Mouse (Mus musculus) hindbrain, embryonic 10.5 days (tissue): ENCODE data around the gene Map2. TPM values are rescaled to one million over a fixed set of nuclear protein-coding genes. Genes with fewer than 3 reads are reported as not detected.

Experiments used
- DNase-seq: peaks from one replicate; pipeline ENCODE4 v3.0.0-alpha.2; 2017; ENCODE audit warnings: low spot score
- H3K27ac ChIP-seq: fragments of 300-500 bp; sonication (generic); 2 replicates; pipeline ENCODE4 v1.5.1; 2016; ENCODE audit warnings: mild to moderate bottlenecking, moderate library complexity
- H3K27me3 ChIP-seq: fragments of 300-500 bp; sonication (generic); 2 replicates; pipeline ENCODE4 v1.6.1; 2016; ENCODE audit warnings: mild to moderate bottlenecking; ENCODE audit not compliant: poor library complexity, insufficient read depth, severe bottlenecking
- H3K36me3 ChIP-seq: fragments of 300-500 bp; sonication (generic); 2 replicates; pipeline ENCODE4 v1.6.1; 2016; ENCODE audit warnings: mild to moderate bottlenecking, moderate library complexity
- H3K4me1 ChIP-seq: fragments of 300-500 bp; sonication (generic); replicated peaks from 2 replicates; pipeline ENCODE4 v1.6.1; 2016; ENCODE audit warnings: mild to moderate bottlenecking
- H3K4me3 ChIP-seq: fragments of 300-500 bp; sonication (generic); 2 replicates; pipeline ENCODE4 v1.5.1; 2016; ENCODE audit warnings: mild to moderate bottlenecking, moderate library complexity
- H3K9me3 ChIP-seq: fragments of 300-500 bp; sonication (generic); 2 replicates; pipeline ENCODE4 v1.6.1; 2016; ENCODE audit warnings: mild to moderate bottlenecking, moderate library complexity
- WGBS: fragments of 180-500 bp; shearing (Covaris S2); methylation state at CpG from one replicate; pipeline ENCODE4 v1.1.7; 2016; 5-methylcytosine and 5-hydroxymethylcytosine counted together
- polyA plus RNA-seq: library from polyadenylated mRNA; unstranded; fragments of >200 nt; fragmentation: Nextera tagmentation; extraction: Ambion mirVana; gene quantifications from 2 replicates; pipeline ENCODE4 v1.2.1, GENCODE M21; 2016

Gene Map2
- polyA plus RNA-seq, 1 experiment from 2014 or later: 164 TPM

- 34% methylated on average over 10 of the region's 10 CpGs for WGBS
- DNase-seq: peak; percentile 60
- H3K27ac ChIP-seq: peak overlapping the region; percentile 86
Observed at GRCm38 (mm10) chr1:66386751-66387452, 211.8 kb downstream of the Map2 start.

GRCm38 (mm10) chr1:66388561-66388960 lies 213.5 kb downstream of the Map2 start:
- H3K36me3 ChIP-seq: no peaks in the 10 kb centered on the region
- H3K4me3 ChIP-seq: peak overlapping the region; percentile 29
- peak; percentile 28 for DNase-seq
- peaks cover 23% of the 10 kb centered on the region for H3K4me1 ChIP-seq
- 42% methylated on average over 8 of the region's 8 CpGs for WGBS
- H3K27ac ChIP-seq: peak overlapping the region; percentile 81
- H3K27me3 ChIP-seq: no peaks in the 10 kb centered on the region
- H3K9me3 ChIP-seq: no peaks in the 10 kb centered on the region

More at GRCm38 (mm10) chr1:66386751-66387452, 211.8 kb downstream of the Map2 start:
- Histone ChIP-seq H3K36me3 (no peaks in the 10 kb centered on the region), H3K9me3 (no peaks in the 10 kb centered on the region), H3K4me1 (peaks cover 23% of the 10 kb centered on the region), H3K27me3 (no peaks in the 10 kb centered on the region), H3K4me3 (peak overlapping the region; percentile 47)

DNA sequence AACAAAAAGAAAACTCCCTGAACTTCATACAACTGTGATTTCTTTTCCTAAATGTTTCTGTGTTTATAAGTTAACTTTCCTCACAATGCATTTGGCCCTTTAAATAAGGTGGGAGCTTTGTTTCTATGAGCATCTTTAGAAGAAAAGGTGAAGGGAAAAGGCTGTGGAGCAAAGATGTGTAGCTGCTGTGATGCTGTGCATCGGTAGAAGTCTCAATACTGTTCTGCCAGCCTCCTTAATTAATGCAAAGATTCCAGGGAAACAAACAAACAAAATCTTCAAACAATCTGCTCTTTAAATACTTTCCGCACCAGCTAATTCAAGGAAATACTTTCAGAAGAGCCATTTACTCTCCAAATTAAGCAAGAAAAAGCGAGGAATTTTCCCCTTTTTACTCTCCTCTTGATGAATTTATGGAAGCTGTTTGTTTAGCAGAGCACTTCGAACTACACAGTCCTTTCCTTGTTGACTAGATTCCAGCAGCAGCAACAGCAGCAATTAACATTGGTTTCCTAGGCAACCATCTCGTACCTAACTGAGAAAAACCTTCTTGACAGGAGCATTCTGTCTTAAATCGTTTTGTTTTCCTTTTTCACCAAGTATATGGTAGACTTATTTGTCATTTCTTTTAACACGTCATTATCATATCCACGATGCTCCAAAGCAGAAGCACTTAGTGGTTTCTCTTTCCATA lies 220.0 kb downstream of the Map2 start:
- Histone ChIP-seq H3K27ac (no peak overlapping the region; the same call in 1 of the 2 replicates), H3K27me3 (no peaks in the 10 kb centered on the region), H3K4me3 (no peak overlapping the region), H3K9me3 (no peaks in the 10 kb centered on the region), H3K4me1 (peaks cover 14% of the 10 kb centered on the region), H3K36me3 (peaks cover 5% of the 10 kb centered on the region; the same call in 1 of the 2 replicates)
- 57% methylated on average over 8 of the region's 8 CpGs for WGBS
- no peak for DNase-seq

DNA sequence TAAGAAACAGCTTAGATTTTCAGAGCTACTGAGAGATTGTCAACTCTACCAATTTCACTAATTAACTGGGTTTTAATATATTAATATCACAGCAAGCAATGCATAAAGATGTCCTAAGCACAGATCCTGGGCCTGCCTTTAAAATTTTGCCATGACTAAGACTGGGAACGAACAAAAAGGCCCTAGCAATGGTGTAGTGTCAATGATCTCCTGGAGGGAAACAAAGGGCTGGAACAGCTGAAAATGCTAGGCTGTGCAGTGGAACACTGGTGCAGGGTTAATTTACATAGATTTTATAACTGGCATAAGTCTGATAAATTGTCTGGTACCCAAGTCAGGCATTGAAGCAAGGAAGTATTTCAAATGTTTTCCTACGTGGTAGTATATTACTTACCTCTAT lies 220.8 kb downstream of the Map2 start:
- H3K4me1 ChIP-seq: peaks cover 14% of the 10 kb centered on the region
- H3K27ac ChIP-seq: no peak overlapping the region
- no peak overlapping the region for H3K4me3 ChIP-seq
- DNase-seq: no peak
- H3K36me3 ChIP-seq: peaks cover 5% of the 10 kb centered on the region; the same call in 1 of the 2 replicates
- H3K27me3 ChIP-seq: no peaks in the 10 kb centered on the region
- no peaks in the 10 kb centered on the region for H3K9me3 ChIP-seq
- WGBS: 70% methylated on average over 2 of the region's 2 CpGs

GRCm38 (mm10) chr1:66401902-66402301 lies 226.8 kb downstream of the Map2 start:
- Histone ChIP-seq H3K4me3 (no peak overlapping the region), H3K9me3 (no peaks in the 10 kb centered on the region), H3K4me1 (peaks cover 5% of the 10 kb centered on the region), H3K27ac (no peak overlapping the region), H3K27me3 (no peaks in the 10 kb centered on the region), H3K36me3 (peaks cover 30% of the 10 kb centered on the region; the same call in 1 of the 2 replicates)
- DNase-seq: no peak
- 33% methylated on average over 9 of the region's 9 CpGs for WGBS

GRCm38 (mm10) chr1:66407270-66407967 lies 232.3 kb downstream of the Map2 start:
- Histone ChIP-seq H3K36me3 (peaks cover 47% of the 10 kb centered on the region), H3K27me3 (no peaks in the 10 kb centered on the region), H3K4me3 (no peak overlapping the region), H3K9me3 (no peaks in the 10 kb centered on the region), H3K27ac (no peak overlapping the region), H3K4me1 (peaks cover 6% of the 10 kb centered on the region; the same call in 1 of the 2 replicates)
- WGBS: 51% methylated on average over 13 of the region's 13 CpGs
- DNase-seq: peak; percentile 23

- no peaks in the 10 kb centered on the region for H3K9me3 ChIP-seq
- no peak overlapping the region for H3K27ac ChIP-seq
- no peaks in the 10 kb centered on the region for H3K27me3 ChIP-seq
- H3K4me1 ChIP-seq: no peaks in the 10 kb centered on the region
- H3K4me3 ChIP-seq: no peak overlapping the region
- DNase-seq: no peak
- H3K36me3 ChIP-seq: peaks cover 52% of the 10 kb centered on the region
Observed at GRCm38 (mm10) chr1:66418360-66418759, 243.3 kb downstream of the Map2 start.

DNA sequence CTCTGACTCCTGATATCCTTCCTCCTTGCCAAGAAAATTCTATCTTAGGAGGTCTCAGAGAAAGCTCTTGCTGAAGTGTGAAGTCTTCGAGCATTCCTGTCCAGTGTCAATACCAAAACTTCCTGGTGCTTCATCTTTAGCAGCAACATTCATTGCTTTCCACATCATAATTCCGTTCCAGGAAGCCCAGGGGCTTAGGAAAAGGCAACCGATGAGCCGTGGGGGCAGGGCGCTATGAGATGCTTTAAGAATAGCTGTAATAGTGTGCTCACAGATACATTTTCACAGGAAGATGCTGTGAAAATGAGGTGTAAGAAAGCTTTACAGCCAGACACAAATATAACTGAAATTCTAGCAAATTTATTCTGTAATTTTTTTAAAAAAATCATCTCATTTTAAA lies 251.0 kb downstream of the Map2 start:
- H3K27me3 ChIP-seq: no peaks in the 10 kb centered on the region
- H3K4me3 ChIP-seq: no peak overlapping the region
- peaks cover 69% of the 10 kb centered on the region for H3K36me3 ChIP-seq
- WGBS: 89% methylated on average over 5 of the region's 5 CpGs
- H3K9me3 ChIP-seq: no peaks in the 10 kb centered on the region
- no peaks in the 10 kb centered on the region for H3K4me1 ChIP-seq
- no peak for DNase-seq
- no peak overlapping the region for H3K27ac ChIP-seq

DNA sequence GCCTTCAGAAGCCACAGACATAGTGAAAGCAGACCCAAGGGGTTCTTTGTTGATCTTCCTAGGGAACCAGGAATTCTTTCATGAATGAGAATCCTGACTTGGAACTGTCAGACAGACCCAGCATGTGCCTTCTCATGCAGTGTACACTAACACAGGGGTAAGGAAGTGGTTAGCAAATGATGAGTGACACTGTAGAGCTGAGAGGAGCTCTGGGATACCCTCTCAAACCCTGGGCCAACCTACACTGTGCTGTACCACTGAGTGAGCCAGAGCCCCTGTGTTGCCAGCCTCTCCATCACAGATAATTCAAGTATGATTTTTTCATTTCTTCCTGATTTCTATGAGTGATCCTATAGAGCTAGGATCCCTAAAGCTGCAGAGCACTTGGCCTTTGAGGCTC lies 255.9 kb downstream of the Map2 start:
- Histone ChIP-seq H3K36me3 (peaks cover 49% of the 10 kb centered on the region), H3K9me3 (no peaks in the 10 kb centered on the region), H3K27me3 (no peaks in the 10 kb centered on the region), H3K4me1 (no peaks in the 10 kb centered on the region), H3K4me3 (no peak overlapping the region), H3K27ac (no peak overlapping the region)
- DNase-seq: no peak

DNA sequence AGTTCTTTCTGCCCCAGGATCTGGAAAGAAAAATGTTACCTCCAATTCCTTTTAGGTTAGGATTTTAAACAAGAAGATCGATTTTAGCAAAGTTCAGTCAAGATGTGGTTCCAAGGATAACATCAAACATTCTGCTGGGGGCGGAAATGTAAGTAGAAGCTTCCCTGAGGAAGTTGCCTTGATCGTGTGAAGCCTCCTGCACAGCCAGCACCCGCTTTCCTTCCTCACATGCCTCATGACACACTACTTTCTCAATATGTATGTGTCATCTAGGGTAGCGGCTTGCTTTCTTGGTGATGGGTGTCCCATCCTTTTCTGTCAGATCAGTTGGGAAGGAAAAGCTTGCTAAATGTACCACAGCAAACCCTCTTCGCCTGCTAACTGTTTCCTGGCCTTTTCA lies 256.4 kb downstream of the Map2 start:
- Histone ChIP-seq H3K27me3 (no peaks in the 10 kb centered on the region), H3K27ac (no peak overlapping the region), H3K4me1 (no peaks in the 10 kb centered on the region), H3K36me3 (peaks cover 45% of the 10 kb centered on the region), H3K4me3 (no peak overlapping the region), H3K9me3 (no peaks in the 10 kb centered on the region)
- DNase-seq: no peak
- WGBS: 92% methylated on average over 6 of the region's 6 CpGs

DNA sequence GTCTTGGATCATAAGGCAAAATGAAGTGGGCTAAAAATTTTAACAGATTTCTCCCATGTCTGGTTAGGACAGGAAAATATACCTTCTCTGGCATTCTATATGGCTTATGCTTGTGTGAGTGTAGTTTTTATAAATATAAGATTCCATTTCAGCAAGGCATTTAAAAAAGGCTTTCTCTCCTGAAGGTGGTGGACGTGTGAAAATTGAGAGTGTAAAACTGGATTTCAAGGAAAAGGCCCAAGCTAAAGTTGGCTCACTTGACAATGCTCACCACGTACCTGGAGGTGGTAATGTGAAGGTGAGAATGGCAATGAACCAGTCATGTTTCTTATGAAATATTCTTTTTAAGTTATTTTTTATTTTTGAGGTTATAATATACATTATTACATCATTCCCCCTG lies 263.0 kb downstream of the Map2 start:
- H3K36me3 ChIP-seq: peaks cover 38% of the 10 kb centered on the region
- DNase-seq: no peak
- WGBS: 85% methylated on average over 2 of the region's 2 CpGs
- no peak overlapping the region for H3K27ac ChIP-seq
- no peaks in the 10 kb centered on the region for H3K9me3 ChIP-seq
- H3K27me3 ChIP-seq: no peaks in the 10 kb centered on the region
- no peak overlapping the region for H3K4me3 ChIP-seq
- H3K4me1 ChIP-seq: no peaks in the 10 kb centered on the region

DNA sequence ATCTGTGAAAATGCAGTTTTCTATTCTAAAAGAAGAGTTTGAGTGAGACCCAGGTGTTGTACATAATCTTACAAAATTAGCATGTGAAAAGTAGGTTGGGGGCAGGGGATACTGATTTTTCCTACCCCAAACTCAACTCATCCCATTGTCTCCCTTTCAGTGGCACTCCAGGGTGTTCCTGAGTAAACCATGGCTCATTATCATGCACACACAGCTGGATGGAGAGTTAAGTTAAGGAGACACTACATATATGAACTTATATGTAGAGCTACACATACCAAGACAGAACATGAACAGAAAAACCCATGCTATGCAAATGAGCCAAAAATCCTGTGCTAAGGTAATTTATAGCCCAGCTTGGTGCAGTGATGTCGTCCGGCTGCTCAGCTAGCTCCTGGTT lies 267.8 kb downstream of the Map2 start:
- Histone ChIP-seq H3K27ac (no peak overlapping the region), H3K36me3 (peaks cover 13% of the 10 kb centered on the region), H3K4me1 (no peaks in the 10 kb centered on the region), H3K27me3 (no peaks in the 10 kb centered on the region), H3K9me3 (no peaks in the 10 kb centered on the region), H3K4me3 (no peak overlapping the region)
- 80% methylated on average over 2 of the region's 2 CpGs for WGBS
- DNase-seq: no peak

- H3K27me3 ChIP-seq: no peaks in the 10 kb centered on the region
- no peaks in the 10 kb centered on the region for H3K9me3 ChIP-seq
- H3K4me1 ChIP-seq: no peaks in the 10 kb centered on the region
- no peak overlapping the region for H3K4me3 ChIP-seq
- no peaks in the 10 kb centered on the region for H3K36me3 ChIP-seq
- no peak for DNase-seq
- whole genome bisulfite sequencing: 65% methylated on average over 2 of the region's 2 CpGs
- H3K27ac ChIP-seq: no peak overlapping the region
Observed at GRCm38 (mm10) chr1:66449471-66449870, 274.4 kb downstream of the Map2 start.
